Mouse (Mus musculus) hindbrain, embryonic 16.5 days (tissue): ENCODE data around the gene Plekhg1. TPM values are rescaled to one million over a fixed set of nuclear protein-coding genes. Genes with fewer than 3 reads are reported as not detected.

ENCODE experiments used
- ATAC-seq: fragments of 200-750 bp; cut with Nextera tagmentation; 2 replicates; pipeline ENCODE4 v1.8.0; 2017; ENCODE audit warnings: moderate TSS enrichment, moderate library complexity
- H3K27ac ChIP-seq: fragments of 300-500 bp; sonication (generic); 2 replicates; pipeline ENCODE4 v1.5.1; 2014; ENCODE audit warnings: low read depth, mild to moderate bottlenecking, control low read depth, low read length, moderate library complexity
- H3K27me3 ChIP-seq: fragments of 300-500 bp; sonication (generic); replicated peaks from 2 replicates; pipeline ENCODE4 v1.6.1; 2014; ENCODE audit warnings: low read length; ENCODE audit not compliant: control insufficient read depth, insufficient read depth
- H3K36me3 ChIP-seq: fragments of 300-500 bp; sonication (generic); 2 replicates; pipeline ENCODE4 v1.6.1; 2014; ENCODE audit warnings: mild to moderate bottlenecking, low read length, moderate library complexity, mixed read lengths; ENCODE audit not compliant: control insufficient read depth, insufficient read depth
- H3K4me1 ChIP-seq: fragments of 300-500 bp; sonication (generic); 2 replicates; pipeline ENCODE4 v1.6.1; 2014; ENCODE audit warnings: low read depth, low read length; ENCODE audit not compliant: control insufficient read depth, insufficient read depth
- H3K4me2 ChIP-seq: fragments of 300-500 bp; sonication (generic); 2 replicates; pipeline ENCODE4 v1.6.1; 2014; ENCODE audit warnings: mild to moderate bottlenecking, low read length, control low read depth, moderate library complexity
- H3K4me3 ChIP-seq: fragments of 300-500 bp; sonication (generic); 2 replicates; pipeline ENCODE4 v1.5.1; 2014; ENCODE audit warnings: mild to moderate bottlenecking, low read length, control low read depth, moderate library complexity
- H3K9ac ChIP-seq: fragments of 300-500 bp; sonication (generic); 2 replicates; pipeline ENCODE4 v1.6.1; 2014; ENCODE audit warnings: low read depth, mild to moderate bottlenecking, control low read depth, low read length, moderate library complexity
- H3K9me3 ChIP-seq: fragments of 300-500 bp; sonication (generic); 2 replicates; pipeline ENCODE4 v1.6.1; 2014; ENCODE audit warnings: mild to moderate bottlenecking, low read length, moderate library complexity; ENCODE audit not compliant: control insufficient read depth
- WGBS: fragments of 180-500 bp; shearing (Covaris S2); extraction: QIAGEN DNeasy Blood & Tissue Kit; methylation state at CpG from one replicate; pipeline ENCODE4 v1.1.7; 2014; 5-methylcytosine and 5-hydroxymethylcytosine counted together
- polyA plus RNA-seq: library from polyadenylated mRNA; unstranded; fragments of >200 nt; fragmentation: Nextera tagmentation; extraction: Ambion mirVana; gene quantifications from 2 replicates; pipeline ENCODE4 v1.2.1, GENCODE M21; 2015

Plekhg1 gene
- polyA plus RNA-seq, 1 experiment from 2014 or later: 7.1 TPM

DNA sequence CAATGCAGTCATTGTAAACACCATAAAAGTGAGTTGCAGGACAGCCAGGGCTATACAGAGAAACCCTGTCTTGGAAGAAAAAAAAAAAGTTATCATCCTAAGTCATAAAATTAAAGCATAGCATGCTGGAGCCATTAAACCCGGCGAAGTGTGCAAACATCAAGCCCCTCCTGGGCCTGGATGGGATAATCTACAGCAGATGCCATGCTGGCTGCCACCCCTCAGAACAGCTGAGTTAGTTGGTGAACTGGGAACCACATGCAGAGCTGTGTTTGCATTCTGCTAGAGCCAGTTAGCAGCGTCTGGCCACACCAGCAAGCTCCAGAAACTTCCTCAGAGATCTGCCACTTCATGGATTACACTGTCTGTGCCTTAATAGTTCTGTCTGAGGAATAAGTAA is 3.1 kb upstream of the Plekhg1 start:
- H3K9ac ChIP-seq: no peak overlapping the region
- H3K4me1 ChIP-seq: peaks cover 4% of the 10 kb centered on the region
- H3K36me3 ChIP-seq: no peaks in the 10 kb centered on the region
- ATAC-seq: no peak
- H3K27ac ChIP-seq: no peak overlapping the region
- 56% methylated on average over 3 of the region's 3 CpGs for WGBS
- H3K4me2 ChIP-seq: no peak overlapping the region
- no peak overlapping the region for H3K4me3 ChIP-seq
- H3K27me3 ChIP-seq: no peaks in the 10 kb centered on the region
- H3K9me3 ChIP-seq: no peaks in the 10 kb centered on the region

DNA sequence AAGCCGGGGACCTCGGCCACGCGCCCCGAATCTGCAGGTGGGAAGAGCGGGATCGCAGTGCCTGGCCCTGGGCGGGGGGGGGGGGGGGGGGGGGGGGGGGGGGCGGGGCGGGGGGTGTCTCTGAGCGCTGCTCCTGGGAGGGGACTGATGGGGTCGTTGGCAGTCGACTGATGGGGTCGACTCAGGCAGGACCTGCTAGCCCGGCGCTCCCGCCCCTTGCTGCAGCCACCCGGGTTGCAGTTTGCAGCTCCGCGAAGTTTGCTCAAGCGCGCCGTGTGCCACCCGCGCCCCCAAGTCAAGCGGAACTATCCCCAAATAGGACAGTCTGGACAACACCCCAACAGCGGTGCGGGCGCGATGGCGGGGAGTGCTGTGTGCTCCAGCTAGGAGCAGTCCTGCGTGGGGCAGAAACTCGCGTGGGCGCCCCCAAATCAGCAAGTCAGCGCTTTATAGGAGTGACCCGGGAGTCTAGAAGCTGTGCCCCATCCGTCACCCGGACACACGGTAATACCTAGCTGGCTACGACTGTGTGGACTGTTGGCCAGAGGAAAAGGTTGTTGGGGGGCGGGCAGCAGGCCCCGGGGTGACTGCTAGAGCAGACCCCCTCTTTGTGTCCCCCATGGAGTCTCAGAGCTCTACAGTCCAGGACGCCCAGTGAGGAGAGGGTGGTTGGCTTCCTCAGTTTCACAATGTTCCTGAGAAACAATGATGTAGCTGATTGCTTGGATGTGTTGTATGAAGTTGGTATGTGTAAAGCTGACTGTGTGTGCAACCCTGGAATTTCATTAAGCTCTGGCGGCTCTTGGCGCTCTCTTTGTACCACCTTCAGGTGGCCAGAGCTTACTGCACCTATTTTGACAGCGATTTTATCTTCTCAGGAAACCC is 582 bp downstream of the Plekhg1 start:
- peak; percentile 79 for ATAC-seq
- WGBS: under 1% methylated on average over 36 of the region's 47 CpGs
- no peaks in the 10 kb centered on the region for H3K9me3 ChIP-seq

GRCm38 (mm10) chr10:3741791-3742190 is 1.6 kb downstream of the Plekhg1 start:
- peak overlapping the region; percentile 27 for H3K4me3 ChIP-seq
- 13% methylated on average over 5 of the region's 5 CpGs for WGBS
- H3K27ac ChIP-seq: no peak overlapping the region
- no peak for ATAC-seq
- H3K9ac ChIP-seq: no peak overlapping the region
- H3K9me3 ChIP-seq: no peaks in the 10 kb centered on the region
- H3K4me1 ChIP-seq: peaks cover 4% of the 10 kb centered on the region
- no peaks in the 10 kb centered on the region for H3K27me3 ChIP-seq
- peak overlapping the region; percentile 99 for H3K4me2 ChIP-seq
- H3K36me3 ChIP-seq: no peaks in the 10 kb centered on the region

More for the DNA sequence above, 582 bp downstream of the Plekhg1 start:
- Histone ChIP-seq H3K4me3 (peak overlapping the region; percentile 67), H3K4me2 (peak overlapping the region; percentile 99), H3K4me1 (peaks cover 4% of the 10 kb centered on the region), H3K36me3 (no peaks in the 10 kb centered on the region), H3K27me3 (no peaks in the 10 kb centered on the region), H3K27ac (peak overlapping the region; percentile 75), H3K9ac (peak overlapping the region; percentile 75)

DNA sequence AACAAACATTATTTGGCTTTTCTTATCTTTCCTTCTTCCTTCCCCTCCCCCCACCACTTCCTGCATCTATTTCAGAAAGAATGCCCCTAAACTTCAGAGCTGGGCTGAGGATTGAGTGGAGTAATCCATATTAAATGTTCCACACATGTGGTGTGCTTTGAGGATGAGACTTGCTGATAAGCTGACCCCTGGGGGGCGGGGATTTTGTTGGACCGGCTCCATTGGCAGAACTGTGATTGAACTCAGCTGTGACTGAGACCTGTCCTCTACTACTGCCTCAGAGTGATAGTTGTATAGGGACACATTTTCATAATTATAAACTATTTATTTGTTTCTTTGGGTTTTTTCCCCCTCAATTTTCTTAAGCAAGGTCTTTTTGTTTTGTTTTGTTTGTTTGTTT is 2.9 kb downstream of the Plekhg1 start:
- WGBS: 67% methylated on average over 2 of the region's 2 CpGs
- H3K4me2 ChIP-seq: no peak overlapping the region
- H3K9ac ChIP-seq: no peak overlapping the region
- H3K9me3 ChIP-seq: no peaks in the 10 kb centered on the region
- H3K27me3 ChIP-seq: no peaks in the 10 kb centered on the region
- no peak overlapping the region for H3K27ac ChIP-seq
- H3K4me1 ChIP-seq: peaks cover 4% of the 10 kb centered on the region
- no peak overlapping the region for H3K4me3 ChIP-seq
- no peaks in the 10 kb centered on the region for H3K36me3 ChIP-seq
- no peak for ATAC-seq

DNA sequence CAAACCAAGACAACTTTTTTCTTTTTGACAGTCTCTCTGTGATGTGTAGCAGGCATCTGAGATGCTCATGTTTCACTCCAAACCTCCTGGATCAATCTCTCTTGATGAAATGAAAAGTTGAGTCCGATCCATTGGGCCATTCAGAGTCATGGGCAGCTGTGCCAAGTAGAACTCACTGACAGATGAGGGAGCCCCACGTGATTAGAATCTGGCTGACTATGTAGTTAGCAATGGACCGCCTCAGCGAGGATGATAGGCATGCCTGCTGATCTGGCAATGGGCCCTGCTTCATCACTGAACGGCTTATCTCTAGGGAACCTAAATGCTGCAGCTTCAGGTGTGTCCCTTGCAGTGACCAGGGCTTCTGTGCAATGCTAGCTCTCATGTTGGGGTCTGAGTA is 3.7 kb downstream of the Plekhg1 start:
- Histone ChIP-seq H3K9me3 (no peaks in the 10 kb centered on the region), H3K9ac (no peak overlapping the region), H3K36me3 (no peaks in the 10 kb centered on the region), H3K27me3 (no peaks in the 10 kb centered on the region), H3K4me3 (no peak overlapping the region), H3K4me1 (peaks cover 4% of the 10 kb centered on the region), H3K27ac (no peak overlapping the region), H3K4me2 (no peak overlapping the region)
- WGBS: 55% methylated on average over 5 of the region's 5 CpGs
- no peak for ATAC-seq

DNA sequence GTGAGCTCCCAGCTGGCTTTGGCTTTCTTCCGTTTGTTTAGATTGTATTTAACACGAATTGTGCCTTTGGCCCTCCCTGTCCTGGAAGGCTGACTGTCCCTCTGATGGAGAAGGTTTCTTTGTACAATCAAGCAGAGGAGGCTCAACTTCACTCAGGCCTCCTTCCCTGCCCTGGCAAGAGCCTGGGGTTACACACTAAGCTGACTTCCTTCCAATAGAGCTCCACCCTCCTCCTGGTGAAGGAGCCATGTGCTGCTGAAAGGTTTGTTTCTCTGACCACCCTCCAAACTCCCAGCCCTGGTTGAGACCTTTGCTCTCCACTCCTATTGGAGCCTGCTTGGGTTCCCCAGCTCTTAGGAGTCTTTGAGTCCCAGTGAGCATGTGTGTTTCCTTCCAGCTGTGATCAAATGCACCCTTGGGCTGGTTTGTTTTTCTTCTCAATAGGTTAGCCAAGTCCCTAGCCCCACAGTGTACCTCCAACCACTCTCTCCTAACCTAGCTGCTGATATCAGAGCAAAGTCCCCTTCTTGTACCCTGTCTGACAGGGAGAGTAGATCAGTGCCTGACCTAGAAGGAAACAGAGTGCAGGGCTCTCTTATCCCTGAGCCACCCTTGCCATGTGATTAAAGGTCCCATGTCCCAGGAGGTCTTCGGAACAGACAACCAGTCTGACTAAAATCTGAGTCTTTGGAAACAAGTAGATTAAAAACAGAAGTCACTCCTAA is 6.8 kb downstream of the Plekhg1 start:
- no peak overlapping the region for H3K27ac ChIP-seq
- no peaks in the 10 kb centered on the region for H3K36me3 ChIP-seq
- no peak for ATAC-seq
- H3K27me3 ChIP-seq: no peaks in the 10 kb centered on the region
- H3K9me3 ChIP-seq: no peaks in the 10 kb centered on the region
- no peaks in the 10 kb centered on the region; the same call in 1 of the 2 replicates for H3K4me1 ChIP-seq
- no peak overlapping the region for H3K4me2 ChIP-seq
- no peak overlapping the region for H3K9ac ChIP-seq
- 57% methylated on average over 3 of the region's 3 CpGs for WGBS
- H3K4me3 ChIP-seq: no peak overlapping the region

- no peak for ATAC-seq
- H3K4me2 ChIP-seq: no peak overlapping the region
- H3K27me3 ChIP-seq: no peaks in the 10 kb centered on the region
- H3K4me1 ChIP-seq: no peaks in the 10 kb centered on the region
- H3K36me3 ChIP-seq: no peaks in the 10 kb centered on the region
- H3K27ac ChIP-seq: no peak overlapping the region
- no peak overlapping the region for H3K9ac ChIP-seq
- H3K9me3 ChIP-seq: no peaks in the 10 kb centered on the region
- H3K4me3 ChIP-seq: no peak overlapping the region
- 93% methylated on average over 1 of the region's 1 CpGs for WGBS
Measured at GRCm38 (mm10) chr10:3749580-3749979, 9.4 kb downstream of the Plekhg1 start.

DNA sequence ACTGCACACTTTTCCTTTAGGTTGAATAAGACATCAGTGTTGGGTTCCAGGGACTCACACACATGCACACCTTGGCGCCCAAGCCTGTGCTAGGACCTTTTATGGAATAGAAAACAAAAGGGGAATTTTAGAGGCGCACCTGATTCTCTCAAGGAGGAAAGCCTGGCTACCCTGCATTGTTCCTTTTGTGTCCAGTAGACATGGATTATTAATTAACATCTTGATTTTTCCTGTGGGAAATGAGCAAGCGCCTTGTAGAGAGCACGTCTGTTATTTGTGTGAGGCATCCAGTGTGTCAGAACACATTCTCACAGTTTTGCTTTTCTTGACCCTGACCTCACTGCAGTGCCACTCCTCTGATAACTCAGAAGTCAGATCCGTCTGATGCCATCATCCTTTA is 21.8 kb downstream of the Plekhg1 start:
- no peak for ATAC-seq
- H3K27me3 ChIP-seq: no peaks in the 10 kb centered on the region
- no peak overlapping the region for H3K27ac ChIP-seq
- no peak overlapping the region for H3K9ac ChIP-seq
- no peak overlapping the region for H3K4me2 ChIP-seq
- no peak overlapping the region for H3K4me3 ChIP-seq
- no peaks in the 10 kb centered on the region for H3K4me1 ChIP-seq
- 63% methylated on average over 5 of the region's 5 CpGs for WGBS
- no peaks in the 10 kb centered on the region for H3K36me3 ChIP-seq
- no peaks in the 10 kb centered on the region for H3K9me3 ChIP-seq

GRCm38 (mm10) chr10:3763199-3763598 is 23.0 kb downstream of the Plekhg1 start:
- H3K4me2 ChIP-seq: no peak overlapping the region
- no peaks in the 10 kb centered on the region for H3K9me3 ChIP-seq
- H3K9ac ChIP-seq: no peak overlapping the region
- no peaks in the 10 kb centered on the region for H3K27me3 ChIP-seq
- no peak overlapping the region for H3K4me3 ChIP-seq
- no peaks in the 10 kb centered on the region for H3K4me1 ChIP-seq
- H3K36me3 ChIP-seq: no peaks in the 10 kb centered on the region
- no peak overlapping the region for H3K27ac ChIP-seq
- no peak for ATAC-seq
- 70% methylated on average over 3 of the region's 3 CpGs for WGBS
